Mouse (Mus musculus) ES-Bruce4 (cell line): ENCODE data around the gene Slc34a3.

Experiments used
- CTCF ChIP-seq: IDR thresholded peaks from one replicate; pipeline ENCODE4 v1.8.1; 2011; ENCODE audit warnings: low read depth, low read length
- EP300 ChIP-seq: IDR thresholded peaks from 2 replicates; pipeline ENCODE4 v1.6.1; 2011; ENCODE audit warnings: low read depth, low read length; ENCODE audit not compliant: insufficient read depth
- POLR2A ChIP-seq: IDR thresholded peaks from one replicate; pipeline ENCODE4 v1.8.1; 2011; ENCODE audit warnings: low read length; ENCODE audit not compliant: insufficient read depth

DNA sequence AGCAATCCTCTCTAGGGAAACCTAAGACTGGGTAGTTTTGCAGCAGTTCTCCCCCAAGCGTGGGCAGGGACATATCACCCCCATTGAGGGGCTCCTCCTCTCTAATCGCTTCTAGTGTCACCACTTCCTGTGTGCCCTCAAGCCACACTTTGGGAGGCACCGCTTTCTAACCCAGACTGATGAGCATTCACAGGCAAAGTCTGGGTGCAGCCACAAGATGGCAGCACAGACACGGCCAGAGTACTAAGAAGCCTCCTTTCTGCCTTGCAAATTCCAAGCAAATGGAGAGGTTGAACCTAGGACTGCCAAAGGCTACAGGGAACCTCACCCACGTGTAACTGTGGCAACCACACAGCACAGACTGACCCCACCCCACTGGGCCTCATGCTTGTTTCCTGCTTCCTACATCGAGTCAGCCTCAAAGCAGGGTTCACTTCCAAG lies 40.8 kb downstream of the Slc34a3 start:
- TF ChIP-seq POLR2A: no peak
- TF ChIP-seq EP300: 0 out of 2 replicates have a peak, but pooled peaks have one; percentile 60
- TF ChIP-seq CTCF: peak; percentile 97
